Mouse (Mus musculus) limb, embryonic 13.5 days (tissue): ENCODE measurements around the gene Fam219a. TPM values are rescaled to one million over a fixed set of nuclear protein-coding genes. Genes with fewer than 3 reads are reported as not detected.

Experiments used
- ATAC-seq: fragments of 200-750 bp; cut with Nextera tagmentation; 2 replicates; pipeline ENCODE4 v1.8.0; 2017; ENCODE audit warnings: low read depth, moderate number of reproducible peaks, moderate TSS enrichment; ENCODE audit not compliant: low FRiP score
- H3K27ac ChIP-seq: fragments of 300-500 bp; sonication (generic); 2 replicates; pipeline ENCODE4 v1.5.1; 2015; ENCODE audit warnings: inconsistent platforms, mild to moderate bottlenecking, moderate library complexity
- H3K27me3 ChIP-seq: fragments of 300-500 bp; sonication (generic); 2 replicates; pipeline ENCODE4 v1.6.1; 2015; ENCODE audit warnings: mild to moderate bottlenecking, inconsistent platforms
- H3K36me3 ChIP-seq: fragments of 300-500 bp; sonication (generic); 2 replicates; pipeline ENCODE4 v1.6.1; 2015; ENCODE audit warnings: inconsistent platforms, mild to moderate bottlenecking, moderate library complexity
- H3K4me1 ChIP-seq: fragments of 300-500 bp; sonication (generic); 2 replicates; pipeline ENCODE4 v1.6.1; 2015; ENCODE audit warnings: inconsistent platforms
- H3K4me2 ChIP-seq: fragments of 300-500 bp; sonication (generic); replicated peaks from 2 replicates; pipeline ENCODE4 v1.6.1; 2015; ENCODE audit warnings: inconsistent platforms, mild to moderate bottlenecking, moderate library complexity
- H3K4me3 ChIP-seq: fragments of 300-500 bp; sonication (generic); 2 replicates; pipeline ENCODE4 v1.5.1; 2015; ENCODE audit warnings: moderate library complexity, mild to moderate bottlenecking, inconsistent platforms
- H3K9ac ChIP-seq: fragments of 300-500 bp; sonication (generic); 2 replicates; pipeline ENCODE4 v1.6.1; 2015; ENCODE audit warnings: mild to moderate bottlenecking, inconsistent platforms
- H3K9me3 ChIP-seq: fragments of 300-500 bp; sonication (generic); 2 replicates; pipeline ENCODE4 v1.6.1; 2016; ENCODE audit warnings: inconsistent platforms
- WGBS: fragments of 180-500 bp; shearing (Covaris S2); methylation state at CpG from one replicate; pipeline ENCODE4 v1.1.7; 2015; 5-methylcytosine and 5-hydroxymethylcytosine counted together
- polyA plus RNA-seq: library from polyadenylated mRNA; unstranded; fragments of >200 nt; fragmentation: Nextera tagmentation; extraction: Ambion mirVana; gene quantifications from 2 replicates; pipeline ENCODE4 v1.2.1, GENCODE M21; 2015

Gene Fam219a
- polyA plus RNA-seq, 1 experiment from 2014 or later: 2.0 TPM

- 22% methylated on average over 8 of the region's 8 CpGs for WGBS
- H3K36me3 ChIP-seq: no peaks in the 10 kb centered on the region
- H3K27me3 ChIP-seq: peaks cover 18% of the 10 kb centered on the region; the same call in 1 of the 2 replicates
- H3K9me3 ChIP-seq: no peaks in the 10 kb centered on the region
- H3K4me1 ChIP-seq: no peaks in the 10 kb centered on the region
- no peak overlapping the region for H3K9ac ChIP-seq
- no peak overlapping the region for H3K27ac ChIP-seq
- no peak overlapping the region for H3K4me3 ChIP-seq
- no peak for ATAC-seq
- H3K4me2 ChIP-seq: no peak overlapping the region
Measured at GRCm38 (mm10) chr4:41545985-41546384, 23.4 kb downstream of the Fam219a start.

GRCm38 (mm10) chr4:41542136-41542535 lies 27.2 kb downstream of the Fam219a start:
- no peak overlapping the region for H3K4me3 ChIP-seq
- WGBS: 75% methylated on average over 8 of the region's 8 CpGs
- no peak overlapping the region for H3K27ac ChIP-seq
- no peak overlapping the region for H3K9ac ChIP-seq
- no peak for ATAC-seq
- no peak overlapping the region for H3K4me2 ChIP-seq
- H3K4me1 ChIP-seq: no peaks in the 10 kb centered on the region
- no peaks in the 10 kb centered on the region for H3K9me3 ChIP-seq
- H3K27me3 ChIP-seq: 0 out of 2 replicates have a peak, but pooled peaks cover 5% of the 10 kb centered on the region
- H3K36me3 ChIP-seq: no peaks in the 10 kb centered on the region

- ATAC-seq: no peak
- H3K4me3 ChIP-seq: no peak overlapping the region
- no peak overlapping the region for H3K27ac ChIP-seq
- 73% methylated on average over 5 of the region's 5 CpGs for WGBS
- H3K9ac ChIP-seq: no peak overlapping the region
- 0 out of 2 replicates have a peak, but pooled peaks cover 4% of the 10 kb centered on the region for H3K27me3 ChIP-seq
- H3K4me2 ChIP-seq: no peak overlapping the region
- no peaks in the 10 kb centered on the region for H3K9me3 ChIP-seq
- H3K4me1 ChIP-seq: no peaks in the 10 kb centered on the region
- no peaks in the 10 kb centered on the region for H3K36me3 ChIP-seq
Measured at GRCm38 (mm10) chr4:41534866-41535265, 34.5 kb downstream of the Fam219a start.

- H3K4me3 ChIP-seq: no peak overlapping the region
- peaks cover 20% of the 10 kb centered on the region for H3K27me3 ChIP-seq
- no peak overlapping the region for H3K27ac ChIP-seq
- no peaks in the 10 kb centered on the region for H3K36me3 ChIP-seq
- H3K9ac ChIP-seq: no peak overlapping the region
- WGBS: 23% methylated on average over 6 of the region's 6 CpGs
- no peaks in the 10 kb centered on the region for H3K4me1 ChIP-seq
- no peak overlapping the region for H3K4me2 ChIP-seq
- no peak for ATAC-seq
- no peaks in the 10 kb centered on the region for H3K9me3 ChIP-seq
Measured at GRCm38 (mm10) chr4:41532420-41532819, 36.9 kb downstream of the Fam219a start.

- H3K27me3 ChIP-seq: peaks cover 52% of the 10 kb centered on the region
- H3K36me3 ChIP-seq: no peaks in the 10 kb centered on the region
- H3K9me3 ChIP-seq: no peaks in the 10 kb centered on the region
- no peak overlapping the region for H3K4me3 ChIP-seq
- H3K27ac ChIP-seq: no peak overlapping the region
- H3K4me2 ChIP-seq: no peak overlapping the region
- 24% methylated on average over 8 of the region's 8 CpGs for WGBS
- ATAC-seq: no peak
- no peak overlapping the region for H3K9ac ChIP-seq
- no peaks in the 10 kb centered on the region for H3K4me1 ChIP-seq
Measured at GRCm38 (mm10) chr4:41527996-41528395, 41.3 kb downstream of the Fam219a start.

- H3K4me2 ChIP-seq: no peak overlapping the region
- no peaks in the 10 kb centered on the region for H3K9me3 ChIP-seq
- no peaks in the 10 kb centered on the region for H3K4me1 ChIP-seq
- no peaks in the 10 kb centered on the region for H3K36me3 ChIP-seq
- H3K27ac ChIP-seq: no peak overlapping the region
- ATAC-seq: no peak
- H3K4me3 ChIP-seq: no peak overlapping the region
- no peak overlapping the region for H3K9ac ChIP-seq
- peaks cover 61% of the 10 kb centered on the region for H3K27me3 ChIP-seq
- WGBS: 44% methylated on average over 13 of the region's 13 CpGs
Measured at GRCm38 (mm10) chr4:41527076-41527475, 42.3 kb downstream of the Fam219a start.

GRCm38 (mm10) chr4:41526553-41526952 lies 42.8 kb downstream of the Fam219a start:
- Histone ChIP-seq H3K36me3 (no peaks in the 10 kb centered on the region), H3K4me2 (no peak overlapping the region), H3K4me1 (no peaks in the 10 kb centered on the region), H3K4me3 (no peak overlapping the region), H3K9me3 (no peaks in the 10 kb centered on the region), H3K27me3 (peaks cover 63% of the 10 kb centered on the region), H3K9ac (no peak overlapping the region), H3K27ac (no peak overlapping the region)
- WGBS: 71% methylated on average over 7 of the region's 7 CpGs
- ATAC-seq: no peak

- Histone ChIP-seq H3K4me2 (no peak overlapping the region), H3K27ac (no peak overlapping the region), H3K36me3 (no peaks in the 10 kb centered on the region), H3K27me3 (peaks cover 79% of the 10 kb centered on the region), H3K9me3 (no peaks in the 10 kb centered on the region), H3K9ac (no peak overlapping the region), H3K4me3 (no peak overlapping the region), H3K4me1 (no peaks in the 10 kb centered on the region)
- WGBS: 73% methylated on average over 9 of the region's 9 CpGs
- no peak for ATAC-seq
Measured at GRCm38 (mm10) chr4:41524829-41525228, 44.5 kb downstream of the Fam219a start.

GRCm38 (mm10) chr4:41523839-41524238 lies 45.5 kb downstream of the Fam219a start:
- Histone ChIP-seq H3K9me3 (no peaks in the 10 kb centered on the region), H3K4me3 (no peak overlapping the region), H3K27me3 (peaks cover 85% of the 10 kb centered on the region), H3K9ac (no peak overlapping the region), H3K4me1 (no peaks in the 10 kb centered on the region), H3K4me2 (no peak overlapping the region), H3K36me3 (no peaks in the 10 kb centered on the region), H3K27ac (no peak overlapping the region)
- 72% methylated on average over 7 of the region's 7 CpGs for WGBS
- no peak for ATAC-seq

- no peak overlapping the region for H3K4me3 ChIP-seq
- H3K4me2 ChIP-seq: no peak overlapping the region
- no peaks in the 10 kb centered on the region for H3K9me3 ChIP-seq
- peaks cover 81% of the 10 kb centered on the region for H3K27me3 ChIP-seq
- H3K36me3 ChIP-seq: no peaks in the 10 kb centered on the region
- H3K27ac ChIP-seq: no peak overlapping the region
- no peaks in the 10 kb centered on the region for H3K4me1 ChIP-seq
- no peak for ATAC-seq
- no peak overlapping the region for H3K9ac ChIP-seq
- 47% methylated on average over 5 of the region's 5 CpGs for WGBS
Measured at GRCm38 (mm10) chr4:41522788-41523187, 46.5 kb downstream of the Fam219a start.

GRCm38 (mm10) chr4:41522136-41522535 lies 47.2 kb downstream of the Fam219a start:
- Histone ChIP-seq H3K9ac (no peak overlapping the region), H3K27me3 (peaks cover 76% of the 10 kb centered on the region), H3K27ac (no peak overlapping the region), H3K4me2 (no peak overlapping the region), H3K4me3 (no peak overlapping the region), H3K4me1 (no peaks in the 10 kb centered on the region), H3K9me3 (no peaks in the 10 kb centered on the region), H3K36me3 (no peaks in the 10 kb centered on the region)
- WGBS: 86% methylated on average over 6 of the region's 6 CpGs
- ATAC-seq: no peak

GRCm38 (mm10) chr4:41520641-41521040 lies 48.7 kb downstream of the Fam219a start:
- H3K27me3 ChIP-seq: peaks cover 72% of the 10 kb centered on the region
- ATAC-seq: no peak

GRCm38 (mm10) chr4:41519195-41519594 lies 50.1 kb downstream of the Fam219a start:
- H3K27me3 ChIP-seq: peaks cover 64% of the 10 kb centered on the region
- WGBS: 91% methylated on average over 5 of the region's 5 CpGs
- no peak overlapping the region for H3K4me2 ChIP-seq
- no peak overlapping the region for H3K27ac ChIP-seq
- H3K9ac ChIP-seq: no peak overlapping the region
- no peaks in the 10 kb centered on the region for H3K9me3 ChIP-seq
- no peak for ATAC-seq
- no peak overlapping the region for H3K4me3 ChIP-seq
- H3K4me1 ChIP-seq: no peaks in the 10 kb centered on the region
- no peaks in the 10 kb centered on the region for H3K36me3 ChIP-seq

More at GRCm38 (mm10) chr4:41520641-41521040, 48.7 kb downstream of the Fam219a start:
- no peak overlapping the region for H3K9ac ChIP-seq
- no peaks in the 10 kb centered on the region for H3K4me1 ChIP-seq
- H3K36me3 ChIP-seq: no peaks in the 10 kb centered on the region
- WGBS: 29% methylated on average over 14 of the region's 14 CpGs
- H3K4me2 ChIP-seq: no peak overlapping the region
- H3K27ac ChIP-seq: no peak overlapping the region
- no peak overlapping the region for H3K4me3 ChIP-seq
- no peaks in the 10 kb centered on the region for H3K9me3 ChIP-seq
